Mouse (Mus musculus) embryonic fibroblast, embryonic 13.5 days (primary cell): ENCODE measurements around the gene Epha3. TPM values are rescaled to one million over a fixed set of nuclear protein-coding genes. Genes with fewer than 3 reads are reported as not detected.

ENCODE experiments used
- H3K27ac ChIP-seq: 2 replicates; pipeline ENCODE4 v1.5.1; 2012; ENCODE audit warnings: low read length, control low read depth, inconsistent platforms; ENCODE audit not compliant: insufficient read depth
- H3K4me1 ChIP-seq: 2 replicates; pipeline ENCODE4 v1.6.1; 2011; ENCODE audit warnings: low read length; ENCODE audit not compliant: control insufficient read depth, insufficient read depth
- H3K4me3 ChIP-seq: 2 replicates; pipeline ENCODE4 v1.5.1; 2011; ENCODE audit warnings: mild to moderate bottlenecking, control low read depth, low read length; ENCODE audit not compliant: insufficient read depth
- CTCF ChIP-seq: IDR thresholded peaks from 2 replicates; pipeline ENCODE4 v1.5.1; 2011; ENCODE audit warnings: mild to moderate bottlenecking, control low read depth, low read length, moderate library complexity, borderline replicate concordance; ENCODE audit not compliant: insufficient read depth
- POLR2A ChIP-seq: IDR thresholded peaks from 2 replicates; pipeline ENCODE4 v1.6.1; 2011; ENCODE audit warnings: low read depth, mild to moderate bottlenecking, control low read depth, low read length, moderate library complexity
- polyA plus RNA-seq: library from polyadenylated mRNA; stranded (reverse); fragments of >200 nt; gene quantifications from 2 replicates; pipeline ENCODE4 v1.2.4, GENCODE M21; 2011; ENCODE audit warnings: low read depth; ENCODE audit not compliant: missing spikeins, insufficient read length

Gene Epha3
- polyA plus RNA-seq, 1 experiment = 67.0 TPM

DNA sequence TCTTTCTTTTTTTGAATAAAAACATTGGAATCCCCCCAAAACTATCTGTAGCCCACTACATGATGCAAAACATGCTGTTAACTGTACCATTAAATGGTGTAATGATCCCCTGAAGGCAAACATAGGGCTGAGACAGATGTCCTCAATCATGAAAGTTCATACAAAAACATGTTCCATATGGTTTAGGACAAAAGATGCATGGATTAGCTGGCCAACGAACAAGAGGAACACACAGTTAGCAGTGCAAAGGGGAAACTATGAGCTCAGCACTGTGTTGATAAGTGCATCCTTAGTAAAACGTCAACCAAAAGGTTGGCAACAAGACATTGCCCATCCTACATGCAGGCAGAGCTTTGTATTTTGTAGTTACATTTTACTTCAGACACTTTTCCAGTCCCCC, 335.2 kb downstream of the Epha3 start:
- no peak for TF ChIP-seq POLR2A
- no peak for TF ChIP-seq CTCF
- H3K4me1 ChIP-seq = no peaks in the 10 kb centered on the region
- no peak overlapping the region for H3K27ac ChIP-seq
- H3K4me3 ChIP-seq = no peak overlapping the region

DNA sequence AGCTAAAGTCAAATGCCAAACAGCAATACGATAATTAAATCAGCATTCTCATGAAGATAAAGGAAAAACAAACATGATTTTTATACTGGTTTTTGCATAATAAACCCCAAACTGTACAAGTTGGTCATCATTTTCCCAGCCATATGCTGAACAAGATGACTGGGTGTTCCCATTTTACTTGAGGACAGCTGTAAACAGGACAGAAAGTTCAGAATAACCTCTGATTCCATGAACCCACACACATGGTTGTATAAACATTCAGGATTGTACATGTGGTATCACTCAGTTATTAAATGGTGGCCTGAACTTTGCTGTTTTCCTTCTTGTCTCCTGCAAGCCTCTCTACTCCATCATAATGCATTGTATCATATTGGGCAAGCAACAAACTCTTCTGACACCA, 346.3 kb downstream of the Epha3 start:
- H3K4me1 ChIP-seq = no peaks in the 10 kb centered on the region
- no peak overlapping the region for H3K4me3 ChIP-seq
- TF ChIP-seq CTCF (no peak), POLR2A (no peak)
- no peak overlapping the region for H3K27ac ChIP-seq

DNA sequence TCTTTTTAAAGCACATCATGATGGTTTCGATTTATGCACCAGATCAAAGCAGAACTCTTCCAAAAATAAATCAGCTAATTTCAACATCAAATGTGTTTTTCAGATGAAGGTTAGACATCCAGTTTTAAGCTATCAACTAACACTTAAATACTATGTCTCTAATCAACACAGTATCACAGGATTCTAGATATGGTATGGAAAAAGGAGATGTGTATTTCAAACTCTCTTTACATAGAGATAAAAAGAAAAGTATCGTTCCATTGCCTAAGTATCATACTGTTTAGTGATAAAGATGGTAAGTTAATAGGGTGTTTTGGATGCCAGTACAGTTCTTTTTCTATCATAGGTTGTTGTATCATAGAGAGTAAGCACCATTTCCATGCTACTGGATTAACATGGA, 353.9 kb downstream of the Epha3 start:
- no peak for TF ChIP-seq CTCF
- no peak for TF ChIP-seq POLR2A
- H3K27ac ChIP-seq = no peak overlapping the region
- H3K4me1 ChIP-seq = no peaks in the 10 kb centered on the region
- no peak overlapping the region for H3K4me3 ChIP-seq

DNA sequence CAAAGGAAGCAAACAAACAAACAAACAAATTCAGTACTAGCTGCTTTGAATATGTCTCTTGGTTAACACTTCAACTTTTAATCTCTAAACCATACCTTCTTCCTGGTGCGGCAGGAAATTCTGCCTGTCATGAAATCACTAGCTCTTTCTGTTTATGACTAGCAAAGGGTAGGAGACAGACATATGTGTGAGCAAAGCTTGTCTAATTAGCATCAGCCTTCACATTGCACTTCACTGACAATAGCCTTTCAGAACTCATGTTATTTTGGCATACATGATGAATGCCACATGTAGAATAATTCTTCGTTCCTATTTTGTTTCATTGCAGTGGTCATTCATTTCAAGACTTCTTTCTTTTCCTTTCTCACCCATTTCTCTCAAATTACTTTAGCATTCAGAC, 357.5 kb downstream of the Epha3 start:
- Histone ChIP-seq H3K27ac (no peak overlapping the region), H3K4me1 (no peaks in the 10 kb centered on the region), H3K4me3 (no peak overlapping the region)
- no peak for TF ChIP-seq POLR2A

DNA sequence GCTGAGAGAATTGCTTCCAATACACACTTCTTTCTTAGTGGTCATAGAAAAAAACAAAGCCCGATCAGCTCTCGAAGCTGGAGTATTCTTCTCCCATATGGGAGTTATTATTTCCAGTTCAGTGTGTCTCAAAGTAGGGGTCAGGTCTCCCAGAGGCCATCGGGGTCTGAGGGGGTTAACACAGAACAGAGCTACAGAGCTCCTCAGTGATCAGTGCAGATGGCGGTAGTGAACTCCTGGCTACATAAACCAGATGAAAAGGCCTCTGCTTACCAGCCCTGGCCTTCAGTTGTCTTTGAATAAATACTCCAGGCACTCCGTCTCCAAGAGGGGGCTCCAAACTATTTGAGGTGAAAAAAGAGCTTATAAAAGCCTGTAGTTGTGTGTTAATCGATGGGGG, 362.5 kb downstream of the Epha3 start:
- no peak for TF ChIP-seq CTCF
- TF ChIP-seq POLR2A = no peak
- H3K27ac ChIP-seq = no peak overlapping the region
- H3K4me3 ChIP-seq = no peak overlapping the region
- H3K4me1 ChIP-seq = no peaks in the 10 kb centered on the region

DNA sequence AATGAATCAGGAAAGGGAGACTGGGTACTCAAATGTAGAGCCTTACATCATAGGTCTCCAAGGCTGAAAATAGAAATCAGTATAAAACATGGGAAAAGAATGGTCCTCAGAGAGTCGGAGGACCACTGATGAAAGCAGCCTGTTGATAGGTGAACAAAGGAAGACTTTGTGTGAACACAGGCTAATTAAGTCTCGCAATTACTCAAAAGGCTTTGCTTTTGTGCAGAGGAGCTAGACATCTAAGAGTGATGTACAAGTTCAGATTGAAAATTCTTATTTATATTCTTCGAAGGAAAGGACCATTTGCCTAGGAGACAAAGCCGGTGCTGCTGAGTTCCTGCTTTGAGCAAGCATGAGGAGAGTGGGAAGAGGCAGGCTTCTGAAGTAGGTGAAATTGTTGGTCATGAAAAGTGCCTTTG, 363.0 kb downstream of the Epha3 start:
- Histone ChIP-seq H3K4me3 (no peak overlapping the region), H3K4me1 (no peaks in the 10 kb centered on the region), H3K27ac (no peak overlapping the region)
- TF ChIP-seq CTCF = no peak
- TF ChIP-seq POLR2A = no peak
